Mouse (Mus musculus) lung, embryonic 16.5 days (tissue): ENCODE results near the gene Cul9. TPM values are rescaled to one million over a fixed set of nuclear protein-coding genes. Genes with fewer than 3 reads are reported as not detected.
"Not testable (repeated sequence)": the region's sequence is repeated elsewhere in the genome, so short reads cannot be mapped to it uniquely, and the experiment has no call there.

Experiments used
- ATAC-seq: fragments of 200-750 bp; cut with Nextera tagmentation; 2 replicates; pipeline ENCODE4 v1.8.0; 2017; ENCODE audit warnings: low read depth, mild to moderate bottlenecking, moderate library complexity
- H3K27ac ChIP-seq: fragments of 300-500 bp; sonication (generic); 2 replicates; pipeline ENCODE4 v1.5.1; 2014; ENCODE audit warnings: mild to moderate bottlenecking, control low read depth, low read length
- H3K27me3 ChIP-seq: fragments of 300-500 bp; sonication (generic); 2 replicates; pipeline ENCODE4 v1.6.1; 2014; ENCODE audit warnings: low read depth, low read length, mixed read lengths; ENCODE audit not compliant: control insufficient read depth, insufficient read depth
- H3K36me3 ChIP-seq: fragments of 300-500 bp; sonication (generic); 2 replicates; pipeline ENCODE4 v1.6.1; 2014; ENCODE audit warnings: low read length; ENCODE audit not compliant: control insufficient read depth, insufficient read depth
- H3K4me1 ChIP-seq: fragments of 300-500 bp; sonication (generic); replicated peaks from 2 replicates; pipeline ENCODE4 v1.6.1; 2014; ENCODE audit warnings: low read length, mixed read lengths; ENCODE audit not compliant: control insufficient read depth, insufficient read depth
- H3K4me2 ChIP-seq: fragments of 300-500 bp; sonication (generic); 2 replicates; pipeline ENCODE4 v1.6.1; 2014; ENCODE audit warnings: low read depth, low read length, control low read depth
- H3K4me3 ChIP-seq: fragments of 300-500 bp; sonication (generic); 2 replicates; pipeline ENCODE4 v1.5.1; 2014; ENCODE audit warnings: mild to moderate bottlenecking, low read length, control low read depth
- H3K9ac ChIP-seq: fragments of 300-500 bp; sonication (generic); 2 replicates; pipeline ENCODE4 v1.6.1; 2014; ENCODE audit warnings: low read length, control low read depth
- H3K9me3 ChIP-seq: fragments of 300-500 bp; sonication (generic); 2 replicates; pipeline ENCODE4 v1.6.1; 2016; ENCODE audit warnings: low read length; ENCODE audit not compliant: control insufficient read depth
- WGBS: fragments of 180-500 bp; shearing (Covaris S2); extraction: QIAGEN DNeasy Blood & Tissue Kit; methylation state at CpG from one replicate; pipeline ENCODE4 v1.1.7; 2014; 5-methylcytosine and 5-hydroxymethylcytosine counted together
- polyA plus RNA-seq: library from polyadenylated mRNA; unstranded; fragments of >200 nt; fragmentation: Nextera tagmentation; extraction: Ambion mirVana; gene quantifications from 2 replicates; pipeline ENCODE4 v1.2.1, GENCODE M21; 2015

Gene Cul9
- polyA plus RNA-seq, 1 experiment from 2014 or later = 4.0 TPM

- no peak overlapping the region for H3K4me3 ChIP-seq
- no peak overlapping the region for H3K27ac ChIP-seq
- WGBS = 86% methylated on average over 2 of the region's 2 CpGs
- H3K27me3 ChIP-seq = no peaks in the 10 kb centered on the region
- H3K9me3 ChIP-seq = no peaks in the 10 kb centered on the region
- no peak for ATAC-seq
- no peak overlapping the region for H3K4me2 ChIP-seq
- no peaks in the 10 kb centered on the region; the same call in 1 of the 2 replicates for H3K36me3 ChIP-seq
- no peaks in the 10 kb centered on the region for H3K4me1 ChIP-seq
- H3K9ac ChIP-seq = no peak overlapping the region
Observed at GRCm38 (mm10) chr17:46502775-46503174, 43.4 kb downstream of the Cul9 start.

- Histone ChIP-seq H3K36me3 (no peaks in the 10 kb centered on the region; the same call in 1 of the 2 replicates), H3K4me1 (peaks cover 2% of the 10 kb centered on the region; the same call in 1 of the 2 replicates), H3K9me3 (no peaks in the 10 kb centered on the region), H3K4me3 (no peak overlapping the region), H3K9ac (no peak overlapping the region), H3K27ac (no peak overlapping the region), H3K27me3 (no peaks in the 10 kb centered on the region; the same call in 1 of the 2 replicates), H3K4me2 (no peak overlapping the region)
- WGBS = 64% methylated on average over 8 of the region's 8 CpGs
- ATAC-seq = no peak
Observed at GRCm38 (mm10) chr17:46497956-46498355, 48.2 kb downstream of the Cul9 start.

GRCm38 (mm10) chr17:46496623-46497434 lies 49.4 kb downstream of the Cul9 start, which contains the start of gene Dnph1:
Gene Dnph1, plus strand, starts transcription at chr17:46496711.
- ATAC-seq = peak; percentile 98
- peak within 1 kb of the TSS; percentile 79 for H3K9ac ChIP-seq
- no peaks in the 10 kb centered on the region for H3K9me3 ChIP-seq
- H3K27me3 ChIP-seq = peaks cover 3% of the 10 kb centered on the region; the same call in 1 of the 2 replicates
- H3K36me3 ChIP-seq = no peaks in the 10 kb centered on the region; the same call in 1 of the 2 replicates
- peaks cover 2% of the 10 kb centered on the region; the same call in 1 of the 2 replicates for H3K4me1 ChIP-seq
- peak within 1 kb of the TSS; percentile 52 for H3K4me3 ChIP-seq
- H3K27ac ChIP-seq = no peak within 1 kb of the TSS
- under 1% methylated on average over 44 of the region's 44 CpGs for WGBS
- peak within 1 kb of the TSS; percentile 98 for H3K4me2 ChIP-seq

- ATAC-seq, H3K4me3 ChIP-seq, H3K9ac ChIP-seq, H3K4me1 ChIP-seq, H3K27me3 ChIP-seq, H3K27ac ChIP-seq, H3K36me3 ChIP-seq, H3K4me2 ChIP-seq, H3K9me3 ChIP-seq: not testable (repeated sequence)
Observed at GRCm38 (mm10) chr17:46496081-46496480, 50.1 kb downstream of the Cul9 start.

- H3K27me3 ChIP-seq = peaks cover 3% of the 10 kb centered on the region; the same call in 1 of the 2 replicates
Observed at GRCm38 (mm10) chr17:46495486-46495885, 50.7 kb downstream of the Cul9 start.

GRCm38 (mm10) chr17:46487431-46487830 lies 58.8 kb downstream of the Cul9 start, which contains the start of gene Ttbk1:
Gene Ttbk1, minus strand, starts transcription at chr17:46487675.
- H3K4me2 ChIP-seq = peak within 1 kb of the TSS; percentile 68
- peak within 1 kb of the TSS; percentile 41 for H3K4me3 ChIP-seq
- no peaks in the 10 kb centered on the region for H3K36me3 ChIP-seq
- no peak within 1 kb of the TSS for H3K9ac ChIP-seq
- no peak within 1 kb of the TSS for H3K27ac ChIP-seq
- WGBS = 3% methylated on average over 12 of the region's 49 CpGs
- no peaks in the 10 kb centered on the region for H3K9me3 ChIP-seq
- H3K4me1 ChIP-seq = peaks cover 12% of the 10 kb centered on the region
- peaks cover 67% of the 10 kb centered on the region for H3K27me3 ChIP-seq
- ATAC-seq = 0 out of 2 replicates have a peak, but pooled peaks have one; percentile 11

More at GRCm38 (mm10) chr17:46495486-46495885, 50.7 kb downstream of the Cul9 start:
- Histone ChIP-seq H3K36me3 (no peaks in the 10 kb centered on the region; the same call in 1 of the 2 replicates), H3K9ac (no peak overlapping the region), H3K4me2 (no peak overlapping the region), H3K9me3 (no peaks in the 10 kb centered on the region), H3K27ac (no peak overlapping the region), H3K4me1 (peaks cover 2% of the 10 kb centered on the region; the same call in 1 of the 2 replicates), H3K4me3 (no peak overlapping the region)
- WGBS = 67% methylated on average over 5 of the region's 5 CpGs
- no peak for ATAC-seq

- Histone ChIP-seq H3K36me3 (no peaks in the 10 kb centered on the region), H3K9me3 (no peaks in the 10 kb centered on the region), H3K4me2 (peak overlapping the region; percentile 68), H3K4me1 (peaks cover 12% of the 10 kb centered on the region), H3K4me3 (peak overlapping the region; percentile 41), H3K27me3 (peaks cover 67% of the 10 kb centered on the region), H3K9ac (no peak overlapping the region), H3K27ac (no peak overlapping the region)
- ATAC-seq = 0 out of 2 replicates have a peak, but pooled peaks have one; percentile 2
- WGBS = 2% methylated on average over 14 of the region's 22 CpGs
Observed at GRCm38 (mm10) chr17:46486995-46487394, 59.2 kb downstream of the Cul9 start.

GRCm38 (mm10) chr17:46484461-46484875 lies 61.7 kb downstream of the Cul9 start:
- no peak for ATAC-seq

GRCm38 (mm10) chr17:46484021-46484431 lies 62.2 kb downstream of the Cul9 start:
- 3% methylated on average over 13 of the region's 13 CpGs for WGBS
- Histone ChIP-seq H3K27me3 (peaks cover 69% of the 10 kb centered on the region), H3K9ac (peak overlapping the region; percentile 31; the same call in 1 of the 2 replicates), H3K4me2 (peak overlapping the region; percentile 56), H3K27ac (no peak overlapping the region), H3K4me3 (peak overlapping the region; percentile 39), H3K9me3 (no peaks in the 10 kb centered on the region), H3K4me1 (peaks cover 12% of the 10 kb centered on the region), H3K36me3 (no peaks in the 10 kb centered on the region)
- ATAC-seq = 0 out of 2 replicates have a peak, but pooled peaks have one; percentile 9

More at GRCm38 (mm10) chr17:46484461-46484875, 61.7 kb downstream of the Cul9 start:
- Histone ChIP-seq H3K9me3 (no peaks in the 10 kb centered on the region), H3K4me1 (peaks cover 12% of the 10 kb centered on the region), H3K9ac (no peak overlapping the region), H3K4me3 (no peak overlapping the region), H3K4me2 (no peak overlapping the region), H3K27me3 (peaks cover 69% of the 10 kb centered on the region), H3K27ac (no peak overlapping the region), H3K36me3 (no peaks in the 10 kb centered on the region)
- WGBS = 18% methylated on average over 6 of the region's 6 CpGs
